Mouse (Mus musculus) kidney, adult 2 months (tissue): ENCODE measurements around the gene Galnt4.

Experiments
- CTCF ChIP-seq: fragments of 200-500 bp; conservative IDR thresholded peaks from 2 replicates; pipeline ENCODE4 v1.5.1; 2011; ENCODE audit warnings: low read depth, mild to moderate bottlenecking, control low read depth, low read length, moderate library complexity, mixed read lengths; ENCODE audit not compliant: insufficient read depth, insufficient read length
- POLR2A ChIP-seq: fragments of 200-500 bp; IDR thresholded peaks from one replicate; pipeline ENCODE4 v1.6.1; 2011; ENCODE audit warnings: low read depth, low read length, control low read depth

DNA sequence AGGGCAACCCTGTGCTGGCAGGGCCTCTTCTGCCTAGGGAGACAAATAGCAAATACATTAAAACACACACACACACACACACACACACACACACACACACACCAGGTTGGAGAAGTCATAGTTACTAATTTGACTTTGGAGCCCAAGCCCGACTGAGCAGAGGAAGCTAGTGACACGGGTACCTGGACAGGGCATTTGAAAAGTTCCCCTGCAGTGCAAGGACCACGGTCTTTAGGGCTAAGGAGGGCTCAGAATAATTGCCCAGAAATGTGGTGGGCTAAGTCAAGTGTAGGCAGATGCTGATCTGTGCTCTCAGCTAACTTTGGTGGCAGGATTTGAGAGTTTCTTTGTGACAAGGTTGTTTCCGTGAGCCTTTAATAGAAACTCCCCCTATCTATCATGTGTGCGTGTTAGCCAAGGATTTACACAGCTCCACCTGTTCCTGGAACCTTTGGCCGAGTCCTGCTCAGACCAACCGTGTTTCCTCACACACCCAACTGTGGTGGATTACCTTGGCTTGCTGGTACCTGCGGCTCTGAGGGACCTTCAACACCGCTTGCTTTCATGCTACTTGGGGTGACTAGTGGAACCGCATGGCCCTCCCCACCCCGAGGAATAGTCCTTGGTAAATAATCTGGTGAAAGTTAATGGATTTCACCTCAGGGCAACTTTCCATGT lies 24.8 kb downstream of the Galnt4 start:
- TF ChIP-seq POLR2A, result no peak
- TF ChIP-seq CTCF, result no peak
